Mouse (Mus musculus): ENCODE data around the gene Smad5. TPM values are rescaled to one million over a fixed set of nuclear protein-coding genes. Genes with fewer than 3 reads are reported as not detected.

The Smad5 gene
- total and polyA plus RNA-seq, 3 experiments, result 4.3 to 7.4 (median 4.4) TPM

GRCm38 (mm10) chr13:56657946-56658512 lies 44.8 kb upstream of the Smad5 start:
- TF ChIP-seq RAD21 (IDR thresholded peaks at IDR 0.05; ENCODE audit: low read depth, low read length), result peak; percentile 52
- TF ChIP-seq USF2 (conservative IDR thresholded peaks at IDR 0.05; ENCODE audit: low read depth, low read length), result no peak
- TF ChIP-seq BHLHE40 (IDR thresholded peaks at IDR 0.05; ENCODE audit: low read depth, low read length), result no peak
- peak; percentile 72 for TF ChIP-seq SMC3 (IDR thresholded peaks at IDR 0.05; ENCODE audit: low read depth, low read length)
- no peak for TF ChIP-seq MAFK (IDR thresholded peaks at IDR 0.05; ENCODE audit: insufficient replicate concordance, low read length)
- TF ChIP-seq MAX (IDR thresholded peaks at IDR 0.05; ENCODE audit: low read length), result no peak
- TF ChIP-seq ZC3H11A (IDR thresholded peaks at IDR 0.05; ENCODE audit: low read depth, low read length), result no peak
- no peak for TF ChIP-seq USF1 (IDR thresholded peaks at IDR 0.05; ENCODE audit: low read depth, low read length)
- TF ChIP-seq CTCF (conservative IDR thresholded peaks at IDR 0.05 in 1 of 2, IDR thresholded peaks at IDR 0.05 in 1 of 2; ENCODE audit: low read depth in 2 of 2, low read length in 2 of 2), result peak in 1 of 2 experiments; percentile 70; a peak in 3 of 4 replicates
- TF ChIP-seq ZKSCAN1 (IDR thresholded peaks at IDR 0.05; ENCODE audit: borderline replicate concordance, low read depth, low read length), result no peak
- in situ Hi-C loops (cut with MboI; ENCODE audit: low pct_ligation_motif_present, low pct_unique_long_range_greater_than_20kb, low sequenced_read_pairs) (loop anchor here (10.0 kb wide), 1 partner anchor 183 kb away; no protein-coding TSS in a partner anchor), dilution Hi-C loops (cut with MboI; ENCODE audit: extremely low pct_ligation_motif_present, extremely low pct_unique_long_range_greater_than_20kb, low sequenced_read_pairs) (no loop called here)
- no peaks in the 10 kb centered on the region for H3K79me2 ChIP-seq (replicated peaks; ENCODE audit: control insufficient read depth, extremely low read depth, insufficient read depth, poor library complexity, severe bottlenecking)
- H3K4me1 ChIP-seq (ENCODE audit: control insufficient read depth in 1 of 2, insufficient read depth in 2 of 2), result 0 out of 4 replicates have a peak, but pooled peaks cover 0 to 2% of the 10 kb centered on the region in 2 experiments
- H3K27ac ChIP-seq (ENCODE audit: insufficient read depth, low read depth), result no peak overlapping the region
- H3K9me3 ChIP-seq (replicated peaks; ENCODE audit: low read length), result peaks cover 9% of the 10 kb centered on the region
- H3K27me3 ChIP-seq (replicated peaks), result peaks cover 59% of the 10 kb centered on the region
- no peak overlapping the region for H3K9ac ChIP-seq (ENCODE audit: insufficient read depth, low read depth)
- no peak overlapping the region for H3K4me2 ChIP-seq (ENCODE audit: insufficient read depth, low read depth, poor library complexity, severe bottlenecking)
- H3K36me3 ChIP-seq (replicated peaks in 1 of 2; ENCODE audit: control insufficient read depth in 1 of 2, insufficient read depth in 1 of 2, low read length in 1 of 2), result no peaks in the 10 kb centered on the region
- H3K4me3 ChIP-seq (replicated peaks in 1 of 3; ENCODE audit: low read depth in 2 of 3, low read length in 2 of 3, poor library complexity in 1 of 3), result no peak overlapping the region
- peak; percentile 41 for DNase-seq (ENCODE audit: extremely low read depth)

- H3K9ac ChIP-seq (ENCODE audit: insufficient read depth, low read depth), result no peak overlapping the region
- dilution Hi-C loops (cut with MboI; ENCODE audit: extremely low pct_ligation_motif_present, extremely low pct_unique_long_range_greater_than_20kb, low sequenced_read_pairs), result no loop called here
- no peak overlapping the region for H3K4me3 ChIP-seq (replicated peaks in 1 of 3; ENCODE audit: low read depth in 2 of 3, low read length in 2 of 3, poor library complexity in 1 of 3)
- H3K36me3 ChIP-seq (replicated peaks in 1 of 2; ENCODE audit: control insufficient read depth in 1 of 2, insufficient read depth in 1 of 2, low read length in 1 of 2), result no peaks in the 10 kb centered on the region
- H3K27me3 ChIP-seq (replicated peaks), result peaks cover 59% of the 10 kb centered on the region
- peaks cover 9% of the 10 kb centered on the region for H3K9me3 ChIP-seq (replicated peaks; ENCODE audit: low read length)
- H3K79me2 ChIP-seq (replicated peaks; ENCODE audit: control insufficient read depth, extremely low read depth, insufficient read depth, poor library complexity, severe bottlenecking), result no peaks in the 10 kb centered on the region
- no peak for DNase-seq (ENCODE audit: extremely low read depth)
- TF ChIP-seq JUND (conservative IDR thresholded peaks at IDR 0.05; ENCODE audit: low read depth, low read length) (no peak), POLR2AphosphoS2 (IDR thresholded peaks at IDR 0.05; ENCODE audit: low read depth, low read length) (no peak), MYC (IDR thresholded peaks at IDR 0.05; ENCODE audit: low read depth, low read length) (no peak), MAFK (IDR thresholded peaks at IDR 0.05; ENCODE audit: insufficient replicate concordance, low read length) (no peak), MAX (IDR thresholded peaks at IDR 0.05; ENCODE audit: low read length) (no peak), CTCF (conservative IDR thresholded peaks at IDR 0.05 in 1 of 2, IDR thresholded peaks at IDR 0.05 in 1 of 2; ENCODE audit: low read depth in 2 of 2, low read length in 2 of 2) (no peak), GABPA (IDR thresholded peaks at IDR 0.05; ENCODE audit: insufficient replicate concordance, low read depth, low read length) (no peak), PAX5 (IDR thresholded peaks at IDR 0.05; ENCODE audit: low read length) (no peak), SMC3 (IDR thresholded peaks at IDR 0.05; ENCODE audit: low read depth, low read length) (no peak), UBTF (IDR thresholded peaks at IDR 0.05; ENCODE audit: low read depth, low read length) (no peak)
- in situ Hi-C loops (cut with MboI; ENCODE audit: low pct_ligation_motif_present, low pct_unique_long_range_greater_than_20kb, low sequenced_read_pairs), result loop anchor here (10.0 kb wide), 1 partner anchor 184 kb away; no protein-coding TSS in a partner anchor
- no peak overlapping the region for H3K4me2 ChIP-seq (ENCODE audit: insufficient read depth, low read depth, poor library complexity, severe bottlenecking)
- H3K27ac ChIP-seq (ENCODE audit: insufficient read depth, low read depth), result no peak overlapping the region
- 0 out of 4 replicates have a peak, but pooled peaks cover 0 to 2% of the 10 kb centered on the region in 2 experiments for H3K4me1 ChIP-seq (ENCODE audit: control insufficient read depth in 1 of 2, insufficient read depth in 2 of 2)
These were observed 43.9 kb upstream of the Smad5 start for GRCm38 (mm10) chr13:56658931-56659330.
